Mouse (Mus musculus) lung, adult 2 months (tissue): ENCODE data around the gene Prl3d2. TPM values are rescaled to one million over a fixed set of nuclear protein-coding genes. Genes with fewer than 3 reads are reported as not detected.
"Not testable (repeated sequence)": the region's sequence is repeated elsewhere in the genome, so short reads cannot be mapped to it uniquely, and the experiment has no call there.

Experiments
- DNase-seq: peaks from one replicate; pipeline ENCODE4 v3.0.0; 2022
- H3K4me1 ChIP-seq: fragments of 200-500 bp; 2 replicates; pipeline ENCODE4 v1.6.1; 2011; ENCODE audit warnings: low read length; ENCODE audit not compliant: control insufficient read depth, insufficient read depth
- H3K4me3 ChIP-seq: fragments of 200-500 bp; replicated peaks from 2 replicates; pipeline ENCODE3; 2011; ENCODE audit warnings: low read depth, mild to moderate bottlenecking, control low read depth, low read length; ENCODE audit errors: extremely low read depth
- CTCF ChIP-seq: fragments of 200-500 bp; IDR thresholded peaks from 2 replicates; pipeline ENCODE4 v1.5.1; 2011; ENCODE audit warnings: mild to moderate bottlenecking, low read length, control low read depth; ENCODE audit not compliant: insufficient read depth
- POLR2A ChIP-seq: fragments of 200-500 bp; IDR thresholded peaks from 2 replicates; pipeline ENCODE4 v1.6.1; 2011; ENCODE audit warnings: low read depth, mild to moderate bottlenecking, control low read depth, low read length, borderline replicate concordance; ENCODE audit errors: extremely low read depth
- WGBS: fragments of 180-500 bp; shearing (Covaris S2); methylation state at CpG from one replicate; pipeline ENCODE4 v1.1.7; 2018; 5-methylcytosine and 5-hydroxymethylcytosine counted together
- polyA plus RNA-seq: library from polyadenylated mRNA; depleted of rRNA; stranded (reverse); fragments of >200 nt; gene quantifications from 2 replicates; pipeline ENCODE4 v1.2.3, GENCODE M21; 2012; rRNA removed

The Prl3d2 gene
- not detected in 2 replicates for polyA plus RNA-seq

- WGBS, result 96% methylated on average over 4 of the region's 4 CpGs
- not testable (repeated sequence) for H3K4me3 ChIP-seq, H3K4me1 ChIP-seq, DNase-seq
Measured at GRCm38 (mm10) chr13:27121398-27121797, at the start of gene Prl3d2. Gene Prl3d2 (plus strand): TSS chr13:27121698.

GRCm38 (mm10) chr13:27093890-27094289, 27.6 kb upstream of the Prl3d2 start, which contains the start of gene Prl3d1:
Gene Prl3d1 (plus strand): TSS chr13:27094190.
- WGBS, result 88% methylated on average over 5 of the region's 5 CpGs
- not testable (repeated sequence) for H3K4me3 ChIP-seq, DNase-seq, H3K4me1 ChIP-seq

- Histone ChIP-seq H3K4me3 (no peak overlapping the region), H3K4me1 (no peaks in the 10 kb centered on the region)
- TF ChIP-seq CTCF, result no peak
- no peak for TF ChIP-seq POLR2A
- DNase-seq, result no peak
- WGBS, result 63% methylated on average over 1 of the region's 1 CpGs
Measured at GRCm38 (mm10) chr13:27148264-27148663, 26.8 kb downstream of the Prl3d2 start.

GRCm38 (mm10) chr13:27156490-27156889, 35.0 kb downstream of the Prl3d2 start, which contains the start of gene Prl3d3:
Gene Prl3d3 (plus strand): TSS chr13:27156790.
- 87% methylated on average over 3 of the region's 3 CpGs for WGBS
- H3K4me3 ChIP-seq, DNase-seq, H3K4me1 ChIP-seq: not testable (repeated sequence)

Other genes with a start within 250 kb of the Prl3d2 start
- gene Prl, start 64.1 kb upstream of the Prl3d2 start, polyA plus RNA-seq, result not detected in 2 replicates
- not detected in 2 replicates for gene Prl3d1, start 27.5 kb upstream of the Prl3d2 start, polyA plus RNA-seq
- not detected in 2 replicates for gene Prl3d3, start 35.1 kb downstream of the Prl3d2 start, polyA plus RNA-seq
- not detected in 2 replicates for gene Prl3c1, start 75.0 kb downstream of the Prl3d2 start, polyA plus RNA-seq
- gene Prl3b1, start 120.1 kb downstream of the Prl3d2 start, polyA plus RNA-seq, result not detected in 2 replicates
- not detected in 2 replicates for gene Prl3a1, start 137.7 kb downstream of the Prl3d2 start, polyA plus RNA-seq
- gene Prl6a1, start 190.9 kb downstream of the Prl3d2 start, polyA plus RNA-seq, result not detected in 2 replicates
- gene Prl8a2, start 224.0 kb downstream of the Prl3d2 start, polyA plus RNA-seq, result not detected in 2 replicates